1 mouse cellular context compared by ENCODE assay signal in the genomic region with DNA sequence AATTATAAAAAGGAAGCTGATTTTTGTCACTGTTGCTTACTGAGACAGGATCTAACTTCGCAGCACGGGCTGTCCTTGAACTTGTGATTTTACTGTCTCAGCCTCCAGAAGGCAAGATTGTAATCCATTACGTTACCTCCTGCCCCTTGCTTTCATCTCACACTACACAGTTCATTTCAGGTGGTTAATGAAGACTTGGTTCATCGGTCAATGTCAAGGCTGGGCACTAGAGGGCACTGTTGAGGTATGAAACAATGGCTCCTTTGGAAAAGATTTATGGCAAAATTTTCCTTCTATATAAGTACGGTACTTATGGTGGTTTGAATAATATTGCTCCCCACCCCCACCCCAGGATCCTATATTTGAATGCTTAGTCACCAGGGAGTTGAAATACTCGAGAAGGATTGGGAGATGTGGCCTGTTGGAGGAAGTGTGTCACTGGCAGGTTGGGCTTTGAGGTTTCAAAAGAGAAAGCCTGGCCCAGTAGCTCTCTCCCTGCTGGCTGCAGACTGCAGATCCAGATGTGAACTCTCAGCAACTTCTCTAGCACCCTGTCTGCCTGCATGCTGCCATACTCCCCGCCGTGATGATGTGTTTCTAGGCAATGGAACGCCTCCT.
A peak's percentile ranks its signal among the peaks of the same experiment; 100 is the strongest.
TF ChIP-seq lines count a peak whose summit lies in the region.

No protein-coding gene starts in this region.

TF ChIP-seq in CH12.LX, 34 proteins besides CTCF, POLR2A, EP300 and RAD21:
- no peak for TF ChIP-seq KAT2A (IDR thresholded peaks at IDR 0.05; ENCODE audit: insufficient replicate concordance, low read length)
- TF ChIP-seq SMC3 (IDR thresholded peaks at IDR 0.05; ENCODE audit: low read depth, low read length), result peak; percentile 28; the same call in 1 of the 2 replicates
- TF ChIP-seq BHLHE40 (IDR thresholded peaks at IDR 0.05; ENCODE audit: low read depth, low read length), result no peak
- no peak for TF ChIP-seq MEF2A (IDR thresholded peaks at IDR 0.05; ENCODE audit: borderline replicate concordance, low read depth, low read length)
